Mouse (Mus musculus): ENCODE measurements around the gene Peli3.
"Not testable (repeated sequence)": the region's sequence is repeated elsewhere in the genome, so short reads cannot be mapped to it uniquely, and the experiment has no call there.

Peli3 gene

GRCm38 (mm10) chr19:4942551-4943252 is at the start of gene Peli3:
TSS of gene Peli3 (minus strand) at chr19:4943127.
- peak; percentile 89 for DNase-seq (ENCODE audit: low spot score)

DNA sequence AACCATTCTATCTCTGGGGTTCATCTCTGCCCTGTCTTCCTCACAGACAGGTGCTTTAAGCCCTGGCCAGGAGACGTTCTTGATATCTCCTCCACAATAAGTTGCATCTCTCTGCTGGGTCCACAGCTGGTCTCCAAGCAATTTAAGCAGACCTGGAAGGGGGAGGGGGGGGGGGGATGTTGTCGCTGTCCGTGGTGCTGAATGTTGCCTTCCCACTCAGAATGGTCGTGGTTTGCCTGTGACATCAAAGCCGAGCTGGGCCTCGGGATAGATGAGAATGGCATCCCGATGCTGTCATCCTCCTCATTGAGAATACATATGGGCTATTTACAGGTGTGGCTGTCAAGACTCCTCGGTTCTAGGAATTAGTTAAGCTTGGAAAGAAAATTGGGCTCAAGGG is 49.4 kb upstream of the Peli3 start:
- DNase-seq (ENCODE audit: low spot score): peak; percentile 60

DNA sequence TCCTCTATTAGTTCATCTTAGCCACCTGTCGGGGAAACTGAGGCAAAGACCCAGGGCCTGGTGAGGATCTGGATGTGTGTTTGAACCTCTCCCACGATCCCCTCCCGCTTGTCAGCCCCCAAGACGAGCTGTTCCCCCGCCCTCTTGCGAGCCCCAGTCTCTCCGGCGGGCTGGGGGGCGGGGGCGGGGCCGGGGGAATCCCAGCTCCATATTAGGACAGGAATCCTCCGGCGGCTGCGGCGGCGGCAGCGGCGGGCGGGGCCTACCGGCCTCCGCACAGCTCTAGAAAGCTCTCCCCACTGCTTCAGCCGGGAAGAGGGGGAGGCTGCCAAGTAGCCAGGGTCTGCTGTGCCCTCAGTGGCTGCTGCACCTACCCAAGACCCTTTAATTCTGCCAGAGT is 47.8 kb upstream of the Peli3 start:
- no peak for DNase-seq (ENCODE audit: low spot score)

DNA sequence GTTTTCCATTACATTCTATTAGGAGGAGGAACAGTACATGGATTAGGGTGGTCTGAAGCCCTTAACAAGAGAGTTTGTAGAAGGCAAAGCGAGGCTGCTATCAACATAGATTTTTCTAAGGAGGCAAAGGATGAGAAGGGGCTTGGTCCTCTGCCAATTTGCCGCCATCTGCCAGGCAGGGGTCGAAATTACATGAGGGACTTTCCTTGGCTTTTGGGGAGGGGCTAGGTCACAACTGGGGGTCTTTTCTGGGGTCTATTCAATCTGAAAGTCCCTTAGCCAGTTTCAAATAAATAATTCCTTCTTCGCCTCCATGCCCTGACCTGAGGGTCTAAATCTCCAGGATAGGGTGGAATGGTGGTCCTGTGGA is 47.3 kb upstream of the Peli3 start, which contains the start of gene Npas4:
TSS of gene Npas4 (minus strand) at position 61 of the 370 bp plus-strand sequence.
- DNase-seq (ENCODE audit: low spot score): no peak

GRCm38 (mm10) chr19:4989434-4990255 is 46.7 kb upstream of the Peli3 start:
- no peak for DNase-seq (ENCODE audit: low spot score)

- peak; percentile 95 for DNase-seq (ENCODE audit: low spot score)
Observed at GRCm38 (mm10) chr19:4989013-4989412, 46.1 kb upstream of the Peli3 start.

GRCm38 (mm10) chr19:4981767-4982166 is 38.8 kb upstream of the Peli3 start:
- peak; percentile 82 for DNase-seq (ENCODE audit: low spot score)

DNA sequence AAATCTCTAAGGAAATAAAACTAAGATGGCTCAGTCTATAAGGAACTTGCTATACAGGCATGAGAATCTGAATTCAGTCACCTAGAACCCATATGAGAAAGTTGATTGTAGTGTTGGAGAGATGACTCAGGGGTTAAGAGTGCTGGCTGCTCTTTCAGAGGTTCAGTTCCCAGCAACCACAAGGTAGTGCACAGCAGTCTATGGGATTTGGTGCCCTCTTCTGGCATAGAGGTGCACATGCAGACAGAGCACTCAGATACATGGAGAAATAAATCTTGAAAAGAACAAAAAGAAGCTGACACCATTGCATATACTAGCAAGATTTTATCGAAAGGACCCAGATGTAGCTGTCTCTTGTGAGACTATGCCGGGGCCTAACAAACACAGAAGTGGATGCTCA is 25.3 kb upstream of the Peli3 start:
- peak; percentile 46 for DNase-seq (ENCODE audit: low spot score)

DNA sequence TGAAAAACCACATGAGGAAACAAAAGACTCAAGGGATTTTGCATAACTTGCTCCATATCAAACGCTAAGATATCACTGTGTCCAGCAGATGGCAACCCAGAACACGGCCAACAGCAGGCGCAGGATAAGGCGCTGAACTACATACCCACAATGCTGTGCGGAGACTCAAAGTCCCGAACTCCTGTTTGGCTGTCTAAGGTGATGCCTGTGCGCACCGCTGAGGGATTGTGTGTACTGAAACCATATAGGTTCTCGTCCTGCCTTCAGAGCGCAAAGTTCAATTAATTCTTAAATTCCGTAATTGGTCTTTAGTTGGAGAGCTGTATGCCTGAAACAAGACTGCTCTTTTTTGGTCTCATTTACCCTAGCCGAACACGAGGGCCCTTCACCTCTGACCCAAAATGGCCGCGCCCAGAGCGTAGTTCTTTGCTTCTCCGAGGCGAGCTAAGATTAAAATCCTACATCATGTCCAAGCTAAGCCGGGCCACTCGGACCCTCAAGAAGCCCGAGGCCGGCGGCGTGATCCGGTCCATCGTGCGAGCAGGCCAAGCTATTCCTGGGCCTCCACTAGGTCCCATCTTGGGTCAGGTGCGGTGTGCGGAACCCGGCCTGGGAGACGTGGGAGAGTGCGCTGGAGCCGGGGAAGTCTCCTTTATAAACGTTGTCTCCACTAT is 19.1 kb upstream of the Peli3 start, which contains the start of gene Mrpl11:
TSS of gene Mrpl11 (plus strand) at position 220 of the 674 bp plus-strand sequence.
- DNase-seq (ENCODE audit: low spot score): peak; percentile 97

DNA sequence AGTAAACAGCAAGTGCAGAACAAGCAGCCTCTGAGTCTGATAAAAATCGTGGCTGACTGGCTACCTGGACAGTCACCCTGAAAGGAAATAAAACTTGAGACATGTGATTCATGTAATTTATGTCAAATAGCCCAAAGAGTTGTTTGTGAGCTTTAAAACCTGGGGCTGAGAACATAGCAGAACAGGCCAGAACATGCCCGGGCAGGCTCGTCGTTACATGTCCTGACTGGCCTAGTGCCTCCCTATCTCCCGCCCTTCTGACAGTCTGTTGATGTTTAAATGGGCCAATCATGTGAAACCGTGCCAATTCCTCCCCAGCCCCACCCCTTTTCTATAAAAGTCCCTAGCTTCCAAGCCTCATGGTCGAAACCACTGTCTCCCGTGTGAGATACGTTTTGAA is 5.7 kb upstream of the Peli3 start:
- not testable (repeated sequence) for DNase-seq (ENCODE audit: low spot score)

- no peak for DNase-seq (ENCODE audit: low spot score)
Observed at GRCm38 (mm10) chr19:4945540-4945939, 2.6 kb upstream of the Peli3 start.

DNA sequence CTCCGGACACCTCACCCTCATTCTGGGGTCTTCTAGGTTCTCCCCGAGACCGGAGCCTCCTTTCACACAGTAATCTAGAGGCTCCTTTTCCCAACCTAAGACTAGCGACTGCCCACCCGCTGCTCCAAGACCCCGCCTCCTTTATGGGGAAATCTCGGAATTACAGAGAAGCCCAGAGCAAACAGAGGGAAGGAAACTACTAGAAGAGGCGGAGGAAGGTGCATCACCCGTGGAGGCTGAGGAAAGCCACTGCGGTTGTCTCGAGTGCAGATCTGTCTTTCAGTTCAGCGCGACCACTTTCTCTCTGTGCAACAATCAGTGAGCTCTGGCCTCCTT is 294 bp upstream of the Peli3 start:
- no peak for DNase-seq (ENCODE audit: low spot score)

DNA sequence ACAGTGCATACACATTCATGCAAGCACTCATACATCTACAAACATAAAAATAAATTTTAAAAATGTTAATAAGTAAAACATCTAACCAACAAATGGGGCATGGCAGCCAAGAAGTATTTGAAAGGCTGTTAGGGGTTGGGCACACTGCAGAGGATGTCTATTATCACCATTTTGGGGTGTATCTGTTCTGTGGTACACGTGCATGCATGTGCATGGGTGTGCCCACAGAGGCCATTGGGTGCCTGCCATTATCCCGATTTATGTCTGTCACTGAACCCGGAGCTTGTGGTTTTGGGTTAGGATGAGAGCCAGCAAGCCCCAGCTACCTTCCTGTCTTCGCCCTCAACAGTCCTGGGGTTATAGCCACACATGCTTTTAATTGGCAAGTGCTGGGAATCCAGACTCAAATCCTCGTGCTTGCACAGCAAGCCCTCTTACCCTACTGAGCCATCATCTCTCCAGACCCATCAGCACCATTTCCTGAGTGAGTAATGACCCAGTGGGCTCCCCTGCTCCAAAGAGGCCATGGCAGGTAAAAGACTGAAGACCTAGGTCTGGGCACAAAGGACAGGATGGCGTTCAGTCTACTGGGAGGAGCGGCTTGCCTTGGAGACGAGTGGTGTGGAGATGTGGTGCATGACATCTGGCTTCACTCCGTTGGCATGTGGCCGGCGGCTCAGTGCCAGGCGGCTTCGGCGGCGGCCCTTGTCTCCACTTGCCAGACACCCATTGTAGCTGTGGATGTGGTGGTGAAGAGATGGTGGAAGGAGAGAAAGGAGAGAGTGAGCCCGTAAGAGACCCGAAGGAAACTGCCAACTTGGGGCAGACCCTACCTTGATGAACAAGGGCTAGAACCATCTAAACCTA is 5.2 kb downstream of the Peli3 start:
- DNase-seq (ENCODE audit: low spot score): no peak

GRCm38 (mm10) chr19:4936896-4937295 is 6.0 kb downstream of the Peli3 start:
- DNase-seq (ENCODE audit: low spot score): no peak

GRCm38 (mm10) chr19:4928781-4929180 is 14.1 kb downstream of the Peli3 start:
- no peak for DNase-seq (ENCODE audit: low spot score)

- peak; percentile 100 for DNase-seq (ENCODE audit: low spot score)
Observed at GRCm38 (mm10) chr19:4927904-4928531, 14.9 kb downstream of the Peli3 start, which contains the start of gene Dpp3. TSS of gene Dpp3 (minus strand) at chr19:4928287.

- no peak for DNase-seq (ENCODE audit: low spot score)
Observed at GRCm38 (mm10) chr19:4925121-4925860, 17.6 kb downstream of the Peli3 start.

- no peak for DNase-seq (ENCODE audit: low spot score)
Observed at GRCm38 (mm10) chr19:4919652-4920051, 23.3 kb downstream of the Peli3 start.

GRCm38 (mm10) chr19:4916827-4917226 is 26.1 kb downstream of the Peli3 start:
- no peak for DNase-seq (ENCODE audit: low spot score)

DNA sequence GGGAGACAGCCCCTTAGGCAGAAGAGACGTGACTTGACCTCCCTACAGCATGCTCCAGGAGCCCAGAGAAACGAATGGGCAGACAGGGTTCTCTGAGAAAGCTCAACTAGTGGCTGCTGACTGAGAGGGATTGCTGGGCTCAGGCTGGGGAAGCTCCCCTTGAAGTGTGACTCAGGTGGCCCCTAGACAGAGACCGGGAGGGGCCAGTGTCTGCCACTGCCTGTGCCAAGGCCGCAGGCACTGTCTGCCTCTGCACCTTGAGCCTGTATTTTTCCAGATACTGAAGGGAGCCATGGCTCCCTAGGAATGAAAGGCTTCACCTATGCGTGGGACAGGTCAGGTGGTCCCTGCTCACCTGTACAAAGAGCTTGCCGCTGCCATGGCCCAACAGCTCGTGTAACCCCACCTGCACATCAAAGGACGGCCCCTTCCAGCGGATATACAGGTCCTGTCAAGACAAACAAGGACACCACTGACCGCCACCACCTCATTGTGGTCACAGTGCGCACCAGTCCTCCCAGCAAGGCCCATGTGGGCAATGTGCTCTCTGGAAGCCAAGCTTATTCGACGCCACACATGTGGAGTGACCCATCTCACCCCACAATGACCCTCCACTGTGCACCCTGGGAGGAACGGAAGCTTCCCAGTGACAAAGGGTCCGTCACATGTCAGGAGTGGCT is 26.9 kb downstream of the Peli3 start:
- DNase-seq (ENCODE audit: low spot score): no peak

Data from embryo, embryonic 10.5 days (tissue).